Mouse (Mus musculus) neural tube, embryonic 11.5 days (tissue): ENCODE data around the gene Eml5. TPM values are rescaled to one million over a fixed set of nuclear protein-coding genes. Genes with fewer than 3 reads are reported as not detected.

Experiments
- ATAC-seq: fragments of 200-750 bp; cut with Nextera tagmentation; 2 replicates; pipeline ENCODE4 v1.8.0; 2017; ENCODE audit warnings: moderate number of reproducible peaks, mild to moderate bottlenecking, moderate TSS enrichment, moderate library complexity; ENCODE audit not compliant: insufficient read depth, low FRiP score, low TSS enrichment
- DNase-seq: peaks from one replicate; pipeline ENCODE4 v3.0.0-alpha.2; 2015; ENCODE audit warnings: low spot score
- H3K27ac ChIP-seq: fragments of 300-500 bp; sonication (generic); 2 replicates; pipeline ENCODE4 v1.5.1; 2014; ENCODE audit warnings: low read depth, mild to moderate bottlenecking, low read length
- H3K27me3 ChIP-seq: fragments of 300-500 bp; sonication (generic); 2 replicates; pipeline ENCODE4 v1.6.1; 2014; ENCODE audit warnings: mild to moderate bottlenecking, low read length, mixed read lengths; ENCODE audit not compliant: control insufficient read depth, insufficient read depth
- H3K36me3 ChIP-seq: fragments of 300-500 bp; sonication (generic); 2 replicates; pipeline ENCODE4 v1.6.1; 2014; ENCODE audit warnings: mild to moderate bottlenecking, low read length, moderate library complexity, mixed read lengths; ENCODE audit not compliant: control insufficient read depth, insufficient read depth
- H3K4me1 ChIP-seq: fragments of 300-500 bp; sonication (generic); 2 replicates; pipeline ENCODE4 v1.6.1; 2014; ENCODE audit warnings: low read length, mixed read lengths; ENCODE audit not compliant: control insufficient read depth, insufficient read depth
- H3K4me2 ChIP-seq: fragments of 300-500 bp; sonication (generic); 2 replicates; pipeline ENCODE4 v1.6.1; 2014; ENCODE audit warnings: low read depth, mild to moderate bottlenecking, moderate library complexity
- H3K4me3 ChIP-seq: fragments of 300-500 bp; sonication (generic); 2 replicates; pipeline ENCODE4 v1.5.1; 2014; ENCODE audit warnings: low read depth, low read length
- H3K9ac ChIP-seq: fragments of 300-500 bp; sonication (generic); 2 replicates; pipeline ENCODE4 v1.6.1; 2014; ENCODE audit warnings: mild to moderate bottlenecking, low read length
- H3K9me3 ChIP-seq: fragments of 300-500 bp; sonication (generic); 2 replicates; pipeline ENCODE4 v1.6.1; 2016; ENCODE audit warnings: low read length; ENCODE audit not compliant: control insufficient read depth
- WGBS: fragments of 180-500 bp; shearing (Covaris S2); extraction: QIAGEN DNeasy Blood & Tissue Kit; methylation state at CpG from one replicate; pipeline ENCODE4 v1.1.7; 2014; 5-methylcytosine and 5-hydroxymethylcytosine counted together
- polyA plus RNA-seq: library from polyadenylated mRNA; unstranded; fragments of >200 nt; fragmentation: Nextera tagmentation; extraction: Ambion mirVana; gene quantifications from 2 replicates; pipeline ENCODE4 v1.2.1, GENCODE M21; 2014

Eml5 gene
- polyA plus RNA-seq, 1 experiment from 2014 or later, result 11.1 TPM

DNA sequence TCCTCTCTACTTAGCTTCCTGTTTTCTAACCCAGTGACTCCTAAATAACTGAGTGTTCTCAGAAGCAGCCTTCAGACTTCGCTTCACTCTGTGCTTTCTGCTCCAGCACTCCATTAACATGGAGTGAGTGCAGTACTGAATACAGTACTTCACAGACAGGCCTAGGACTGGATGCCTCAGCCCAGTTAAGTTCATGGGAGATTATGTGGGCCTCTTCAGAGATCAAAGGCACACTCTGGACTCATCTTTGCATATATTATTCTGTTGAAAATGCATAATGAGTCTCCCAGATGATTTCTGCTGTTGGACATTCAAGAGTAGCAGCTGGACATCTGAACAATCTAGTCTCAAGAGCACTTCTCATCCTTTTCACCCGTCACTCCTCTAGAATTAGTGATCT lies 80.5 kb downstream of the Eml5 start:
- WGBS, result 77% methylated on average over 2 of the region's 2 CpGs
- H3K4me1 ChIP-seq, result no peaks in the 10 kb centered on the region
- H3K27ac ChIP-seq, result no peak overlapping the region
- DNase-seq (no peak), ATAC-seq (no peak)
- no peak overlapping the region for H3K9ac ChIP-seq
- H3K36me3 ChIP-seq, result no peaks in the 10 kb centered on the region
- H3K9me3 ChIP-seq, result no peaks in the 10 kb centered on the region
- no peaks in the 10 kb centered on the region for H3K27me3 ChIP-seq
- H3K4me3 ChIP-seq, result no peak overlapping the region
- no peak overlapping the region for H3K4me2 ChIP-seq

DNA sequence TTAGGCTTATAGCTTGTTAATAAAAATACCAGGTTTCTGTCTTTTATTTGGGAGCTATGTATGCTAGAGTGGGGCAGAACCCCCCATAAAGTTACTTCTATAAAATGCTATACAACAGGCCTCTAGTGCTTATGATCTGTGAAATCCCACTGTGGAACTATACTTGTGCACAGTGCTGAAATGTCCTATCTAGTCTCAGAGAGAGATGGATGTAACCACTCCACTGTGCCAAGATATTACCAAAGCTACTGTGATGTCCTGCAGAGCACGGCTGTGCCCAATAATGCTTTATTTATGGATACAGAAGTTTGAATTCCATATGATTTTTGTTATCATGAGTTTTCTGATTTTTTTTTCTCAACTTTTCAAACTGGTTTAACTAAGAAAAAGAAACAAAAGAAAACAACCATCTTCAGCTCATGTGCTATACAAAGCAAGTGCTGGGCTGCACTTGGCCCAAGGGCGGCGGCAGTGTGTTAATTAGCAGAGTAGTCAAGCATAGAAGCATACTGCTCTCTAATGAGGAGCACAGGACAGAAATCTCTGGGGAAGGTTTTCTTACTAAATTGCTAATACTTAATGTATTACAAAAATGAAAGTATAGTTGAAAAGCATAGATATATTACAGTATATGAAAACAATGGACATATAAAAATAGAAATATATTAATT lies 97.1 kb downstream of the Eml5 start:
- WGBS, result 90% methylated on average over 3 of the region's 3 CpGs
- no peaks in the 10 kb centered on the region for H3K27me3 ChIP-seq
- H3K4me2 ChIP-seq, result no peak overlapping the region
- ATAC-seq (no peak), DNase-seq (no peak)
- H3K9me3 ChIP-seq, result no peaks in the 10 kb centered on the region
- no peaks in the 10 kb centered on the region for H3K36me3 ChIP-seq
- H3K4me1 ChIP-seq, result no peaks in the 10 kb centered on the region
- H3K4me3 ChIP-seq, result no peak overlapping the region
- H3K9ac ChIP-seq, result no peak overlapping the region
- H3K27ac ChIP-seq, result no peak overlapping the region

DNA sequence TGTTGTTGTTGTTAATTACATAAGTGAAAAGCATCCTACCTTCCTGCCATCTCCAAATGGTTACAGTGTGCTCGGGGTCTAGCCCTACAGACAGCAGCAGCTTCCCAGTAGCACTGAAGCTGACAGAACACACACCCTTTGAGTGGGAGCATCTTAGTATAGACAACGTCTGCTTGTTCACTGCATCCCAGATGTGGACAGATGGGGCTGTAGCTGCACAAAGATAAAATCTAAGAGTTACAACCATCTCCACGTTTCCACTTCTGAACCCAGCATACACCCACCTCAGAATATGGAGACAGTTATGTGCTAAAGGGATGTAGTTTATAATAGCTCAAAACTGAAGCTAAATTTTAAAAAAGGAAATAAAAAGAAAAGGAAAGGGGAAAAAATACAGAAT lies 99.0 kb downstream of the Eml5 start:
- no peaks in the 10 kb centered on the region for H3K36me3 ChIP-seq
- ATAC-seq (no peak), DNase-seq (no peak)
- H3K27ac ChIP-seq, result no peak overlapping the region
- no peaks in the 10 kb centered on the region for H3K4me1 ChIP-seq
- H3K4me3 ChIP-seq, result no peak overlapping the region
- no peaks in the 10 kb centered on the region for H3K9me3 ChIP-seq
- H3K27me3 ChIP-seq, result no peaks in the 10 kb centered on the region
- no peak overlapping the region for H3K4me2 ChIP-seq
- 80% methylated on average over 3 of the region's 3 CpGs for WGBS
- H3K9ac ChIP-seq, result no peak overlapping the region

DNA sequence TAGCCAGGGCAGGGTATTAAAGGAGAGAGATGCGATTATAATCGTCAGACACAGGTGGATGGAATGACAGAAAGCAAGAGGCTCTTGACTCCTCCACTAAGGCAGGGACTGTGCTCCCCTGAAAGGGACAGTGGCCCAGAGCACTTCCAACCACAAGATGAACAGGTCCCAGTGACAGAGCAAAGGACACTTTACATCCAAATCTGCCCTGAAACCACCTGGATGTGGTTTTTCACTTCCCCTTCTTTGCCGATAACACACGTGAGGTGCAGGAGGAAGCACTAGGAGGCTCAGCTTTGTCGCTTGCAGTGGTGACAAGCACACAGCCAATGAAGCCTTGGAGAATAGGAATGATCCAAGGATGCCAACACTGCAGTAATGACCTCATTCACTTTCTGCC lies 101.0 kb downstream of the Eml5 start:
- no peaks in the 10 kb centered on the region for H3K27me3 ChIP-seq
- WGBS, result 81% methylated on average over 5 of the region's 5 CpGs
- no peak overlapping the region for H3K4me3 ChIP-seq
- ATAC-seq (no peak), DNase-seq (no peak)
- no peak overlapping the region for H3K27ac ChIP-seq
- H3K4me2 ChIP-seq, result no peak overlapping the region
- no peak overlapping the region for H3K9ac ChIP-seq
- H3K36me3 ChIP-seq, result no peaks in the 10 kb centered on the region; the same call in 1 of the 2 replicates
- H3K4me1 ChIP-seq, result no peaks in the 10 kb centered on the region
- no peaks in the 10 kb centered on the region for H3K9me3 ChIP-seq

DNA sequence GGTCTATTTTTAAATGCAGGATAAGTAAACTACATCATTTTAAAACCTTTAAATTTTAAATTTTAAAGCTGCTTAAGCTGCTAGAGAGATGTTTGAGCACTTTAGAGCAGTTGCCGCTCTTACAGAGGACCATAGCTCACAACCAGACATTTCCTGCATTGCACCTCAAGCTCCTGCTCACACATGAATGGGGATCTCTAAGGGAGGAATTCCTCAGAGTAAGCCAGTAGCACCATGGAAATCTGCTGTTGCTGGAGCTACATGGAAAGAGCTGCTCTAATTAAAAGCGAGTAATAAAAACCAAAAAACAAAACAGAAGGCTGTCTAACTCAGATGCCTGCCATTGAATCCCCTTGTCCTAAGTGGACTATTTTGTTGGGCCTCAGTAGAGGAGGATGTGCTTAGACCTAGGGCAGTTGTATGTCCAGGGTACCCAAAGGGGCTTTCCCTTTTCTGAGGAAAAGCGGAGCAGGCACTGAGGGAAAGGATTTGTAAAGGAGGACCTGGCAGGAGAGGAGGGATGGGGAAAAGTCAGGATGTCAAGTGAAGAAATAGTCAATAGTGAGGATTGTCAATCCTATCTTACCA lies 105.5 kb downstream of the Eml5 start:
- ATAC-seq (no peak), DNase-seq (no peak)
- 89% methylated on average over 3 of the region's 3 CpGs for WGBS
- H3K4me2 ChIP-seq, result no peak overlapping the region
- no peaks in the 10 kb centered on the region for H3K27me3 ChIP-seq
- no peak overlapping the region for H3K4me3 ChIP-seq
- no peaks in the 10 kb centered on the region for H3K9me3 ChIP-seq
- no peak overlapping the region for H3K27ac ChIP-seq
- no peak overlapping the region for H3K9ac ChIP-seq
- H3K36me3 ChIP-seq, result no peaks in the 10 kb centered on the region; the same call in 1 of the 2 replicates
- H3K4me1 ChIP-seq, result no peaks in the 10 kb centered on the region

DNA sequence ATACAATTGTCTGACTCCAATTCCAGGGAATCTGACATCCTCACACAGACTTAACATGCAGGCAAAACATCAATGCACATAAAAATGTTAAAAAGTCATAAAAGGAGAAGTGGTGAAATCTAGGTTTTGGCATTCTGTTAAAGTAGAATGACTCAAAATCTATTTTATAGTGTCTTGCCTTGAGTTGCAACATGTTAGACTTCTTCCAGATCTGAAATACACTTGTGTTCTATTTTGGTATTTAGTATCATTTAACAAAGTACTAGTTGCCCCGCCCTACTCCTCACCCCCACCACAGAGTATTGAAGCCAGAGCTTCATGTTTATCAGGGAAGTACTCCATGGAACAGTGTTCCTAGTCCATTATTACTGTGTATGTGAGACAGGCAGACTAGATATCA lies 117.0 kb downstream of the Eml5 start:
- H3K4me1 ChIP-seq, result no peaks in the 10 kb centered on the region
- H3K4me3 ChIP-seq, result no peak overlapping the region
- H3K9ac ChIP-seq, result no peak overlapping the region
- no peak overlapping the region for H3K27ac ChIP-seq
- H3K27me3 ChIP-seq, result no peaks in the 10 kb centered on the region
- 95% methylated on average over 1 of the region's 1 CpGs for WGBS
- no peak for ATAC-seq
- no peak overlapping the region for H3K4me2 ChIP-seq
- no peak for DNase-seq
- H3K9me3 ChIP-seq, result no peaks in the 10 kb centered on the region
- H3K36me3 ChIP-seq, result peaks cover 18% of the 10 kb centered on the region

DNA sequence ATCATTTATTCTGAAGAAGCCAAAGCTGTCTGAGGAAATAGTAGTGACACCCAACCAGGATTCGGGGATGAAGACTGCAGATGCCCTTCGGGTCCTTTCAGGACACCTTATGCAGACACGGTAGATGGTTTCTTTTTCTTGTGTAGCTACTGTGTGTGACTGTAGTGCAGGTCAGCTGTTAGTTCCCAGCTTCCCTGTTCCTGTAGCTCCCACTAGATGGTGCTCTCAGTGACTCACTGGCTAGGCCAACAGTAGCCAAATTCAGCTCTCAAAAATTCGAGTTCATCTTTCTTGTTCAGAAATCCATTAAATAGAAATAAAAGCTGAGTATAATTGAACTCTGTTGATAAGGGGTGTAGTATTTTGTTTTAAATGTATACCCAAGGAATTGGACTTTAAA lies 122.1 kb downstream of the Eml5 start:
- 89% methylated on average over 4 of the region's 4 CpGs for WGBS
- no peaks in the 10 kb centered on the region for H3K4me1 ChIP-seq
- no peak for DNase-seq
- H3K4me3 ChIP-seq, result no peak overlapping the region
- no peaks in the 10 kb centered on the region for H3K27me3 ChIP-seq
- no peak overlapping the region for H3K9ac ChIP-seq
- peaks cover 16% of the 10 kb centered on the region for H3K36me3 ChIP-seq
- H3K4me2 ChIP-seq, result no peak overlapping the region
- ATAC-seq, result no peak
- no peaks in the 10 kb centered on the region for H3K9me3 ChIP-seq
- no peak overlapping the region for H3K27ac ChIP-seq

DNA sequence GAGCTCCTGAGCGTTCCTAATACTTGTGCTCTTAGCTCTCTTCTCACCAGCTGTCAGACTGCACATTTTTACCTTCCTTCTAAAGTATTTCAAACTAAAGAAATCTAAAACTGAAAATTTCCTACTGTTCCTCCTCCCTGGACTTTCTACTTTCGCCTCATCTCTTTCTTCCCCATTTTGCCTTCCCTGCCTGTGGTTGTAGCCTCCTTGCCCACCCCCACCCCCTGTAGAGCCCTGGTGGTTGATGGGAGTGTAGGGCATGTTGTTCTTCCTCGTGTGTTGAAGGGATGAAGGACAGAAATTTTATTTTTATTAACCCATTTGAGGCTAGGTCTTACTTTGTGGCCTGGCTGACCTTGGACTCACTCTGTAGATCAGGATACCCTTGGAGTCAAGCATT lies 123.8 kb downstream of the Eml5 start:
- H3K27me3 ChIP-seq, result no peaks in the 10 kb centered on the region
- WGBS, result 88% methylated on average over 3 of the region's 3 CpGs
- H3K27ac ChIP-seq, result no peak overlapping the region
- H3K9me3 ChIP-seq, result no peaks in the 10 kb centered on the region
- peaks cover 13% of the 10 kb centered on the region for H3K36me3 ChIP-seq
- ATAC-seq (no peak), DNase-seq (no peak)
- H3K4me1 ChIP-seq, result no peaks in the 10 kb centered on the region
- H3K4me2 ChIP-seq, result no peak overlapping the region
- no peak overlapping the region for H3K9ac ChIP-seq
- H3K4me3 ChIP-seq, result no peak overlapping the region

DNA sequence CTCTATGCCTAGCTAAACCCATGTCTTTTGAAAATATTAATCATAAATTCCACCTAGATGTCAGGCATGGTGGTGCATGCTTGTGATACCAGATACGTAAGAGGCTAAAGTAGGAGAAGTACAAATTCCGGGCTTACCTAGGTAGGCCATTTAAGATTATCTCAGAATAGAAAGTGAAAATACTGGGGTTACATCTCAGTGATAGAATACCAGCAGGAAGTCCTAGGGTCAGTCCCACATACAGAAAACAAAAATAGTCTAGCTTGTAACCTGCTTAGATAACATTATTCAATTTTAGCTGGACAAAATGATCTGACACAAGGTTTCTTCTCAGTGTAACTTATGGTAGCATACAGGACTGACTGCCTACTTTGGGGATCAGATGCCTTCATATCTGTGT lies 135.0 kb downstream of the Eml5 start:
- no peak overlapping the region for H3K9ac ChIP-seq
- H3K4me1 ChIP-seq, result no peaks in the 10 kb centered on the region
- ATAC-seq (no peak), DNase-seq (no peak)
- no peak overlapping the region for H3K4me3 ChIP-seq
- no peak overlapping the region for H3K4me2 ChIP-seq
- WGBS, result 99% methylated on average over 2 of the region's 2 CpGs
- H3K27ac ChIP-seq, result no peak overlapping the region
- H3K27me3 ChIP-seq, result no peaks in the 10 kb centered on the region
- H3K36me3 ChIP-seq, result peaks cover 2% of the 10 kb centered on the region; the same call in 1 of the 2 replicates
- H3K9me3 ChIP-seq, result no peaks in the 10 kb centered on the region
